13 mouse cellular contexts compared by ENCODE assay signal in the genomic region with DNA sequence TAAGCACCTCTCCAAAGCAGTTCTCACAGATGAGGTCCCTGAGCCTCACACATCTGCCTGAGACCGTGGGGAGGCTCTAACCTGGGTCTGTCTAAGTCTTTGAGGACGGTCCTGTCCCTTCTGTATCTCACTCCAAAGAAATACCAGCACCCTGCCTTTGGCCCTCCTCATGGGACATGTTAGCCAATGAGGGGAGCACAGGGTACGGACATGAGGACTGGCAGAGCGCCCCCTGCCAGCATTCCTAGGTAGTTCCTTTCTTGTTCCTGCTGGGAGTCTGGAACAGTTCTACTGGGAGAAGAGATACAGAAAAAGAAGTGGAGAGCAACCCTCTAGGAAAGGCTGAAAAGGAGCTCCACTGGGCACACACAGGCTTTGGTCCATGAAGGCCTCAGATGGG.
DNase-seq lines count a peak whose midpoint lies in the region; ATAC-seq and TF ChIP-seq lines count a peak whose summit lies in the region.
"Had no signal": no experiment of that assay in that cellular context is flagged by ENCODE, and none has a peak within 500 bp of the region (broad histone marks: within the 10 kb centered on the region; RNA-seq: fewer than 3 reads in every experiment).

No protein-coding gene starts in this region.

- H3K36me3 ChIP-seq in kidney, adult 2 months (ENCODE audit: control insufficient read depth, insufficient read depth, low read length), result no peaks in the 10 kb centered on the region
- H3K36me3 ChIP-seq in kidney, embryonic 14.5 days (ENCODE audit: control insufficient read depth, insufficient read depth, low read length), result peaks cover 11% of the 10 kb centered on the region; the same call in 1 of the 2 replicates
- H3K36me3 ChIP-seq in midbrain, embryonic 14.5 days (ENCODE audit: control insufficient read depth, insufficient read depth, low read length), result no peaks in the 10 kb centered on the region
- H3K36me3 ChIP-seq in midbrain, embryonic 13.5 days, result no peaks in the 10 kb centered on the region
- H3K36me3 ChIP-seq: heart, embryonic 13.5 days; limb, embryonic 15.5 days had no signal

- H3K4me2 ChIP-seq in kidney, embryonic 14.5 days (replicated peaks; ENCODE audit: low read depth, low read length), result no peak overlapping the region
- H3K4me2 ChIP-seq in midbrain, embryonic 14.5 days (ENCODE audit: low read length), result no peak overlapping the region
- H3K4me2 ChIP-seq in midbrain, embryonic 13.5 days (replicated peaks), result no peak overlapping the region
- H3K4me2 ChIP-seq: heart, embryonic 13.5 days; limb, embryonic 15.5 days had no signal

- no peaks in the 10 kb centered on the region for H3K9me3 ChIP-seq in kidney, embryonic 14.5 days (ENCODE audit: control insufficient read depth, low read length)
- H3K9me3 ChIP-seq in midbrain, embryonic 14.5 days (ENCODE audit: control insufficient read depth, low read length), result no peaks in the 10 kb centered on the region
- H3K9me3 ChIP-seq in midbrain, embryonic 13.5 days, result no peaks in the 10 kb centered on the region
- H3K9me3 ChIP-seq: heart, embryonic 13.5 days; limb, embryonic 15.5 days had no signal

- TF ChIP-seq POLR2A in kidney, adult 2 months (IDR thresholded peaks at IDR 0.05; ENCODE audit: low read depth, low read length), result no peak
- TF ChIP-seq POLR2A in olfactory bulb, adult 2 months (IDR thresholded peaks at IDR 0.05; ENCODE audit: insufficient read depth, low read depth, low read length), result no peak

- H3K4me1 ChIP-seq in kidney, adult 2 months (ENCODE audit: control insufficient read depth, insufficient read depth, low read length), result no peaks in the 10 kb centered on the region
- H3K4me1 ChIP-seq in kidney, embryonic 14.5 days (ENCODE audit: control insufficient read depth, insufficient read depth, low read length), result peaks cover 14% of the 10 kb centered on the region; the same call in 1 of the 2 replicates
- peaks cover 35% of the 10 kb centered on the region for H3K4me1 ChIP-seq in midbrain, embryonic 14.5 days (ENCODE audit: control insufficient read depth, insufficient read depth, low read length)
- peaks cover 43% of the 10 kb centered on the region for H3K4me1 ChIP-seq in midbrain, embryonic 13.5 days (replicated peaks)
- peaks cover 35% of the 10 kb centered on the region for H3K4me1 ChIP-seq in olfactory bulb, adult 2 months (ENCODE audit: control insufficient read depth, insufficient read depth, low read length)

- no peaks in the 10 kb centered on the region for H3K27me3 ChIP-seq in kidney, adult 2 months (replicated peaks; ENCODE audit: control insufficient read depth, insufficient read depth, low read length)
- H3K27me3 ChIP-seq in kidney, embryonic 14.5 days (ENCODE audit: control insufficient read depth, insufficient read depth, low read length), result no peaks in the 10 kb centered on the region
- H3K27me3 ChIP-seq in midbrain, embryonic 14.5 days (ENCODE audit: control insufficient read depth, insufficient read depth, low read length), result no peaks in the 10 kb centered on the region
- H3K27me3 ChIP-seq in midbrain, embryonic 13.5 days, result no peaks in the 10 kb centered on the region
- H3K27me3 ChIP-seq: heart, embryonic 13.5 days; limb, embryonic 15.5 days had no signal

- WGBS in kidney, adult 2 months, result 77% methylated on average over 4 of the region's 4 CpGs
- 58% methylated on average over 4 of the region's 4 CpGs for WGBS in kidney, embryonic 14.5 days
- WGBS in midbrain, embryonic 14.5 days, result 70% methylated on average over 4 of the region's 4 CpGs
- WGBS in midbrain, embryonic 13.5 days, result 57% methylated on average over 4 of the region's 4 CpGs
- 65% methylated on average over 4 of the region's 4 CpGs for WGBS in olfactory bulb, adult 2 months

- DNase-seq in adrenal gland, postnatal 25 days, result peak; percentile 20
- DNase-seq in adrenal gland, postnatal 14 days, result no peak
- no peak for DNase-seq in kidney, adult 2 months
- no peak for DNase-seq in midbrain, embryonic 14.5 days
- no peak for DNase-seq in urinary bladder, adult 2 months (ENCODE audit: low spot score)
- DNase-seq: layer of hippocampus, postnatal 36 days; right cerebral cortex, postnatal 14 days had no signal

- TF ChIP-seq CTCF in kidney, adult 2 months (conservative IDR thresholded peaks at IDR 0.05; ENCODE audit: insufficient read depth, insufficient read length, low read depth, low read length), result peak; percentile 43; the same call in 1 of the 2 replicates
- peak; percentile 30; the same call in 1 of the 2 replicates for TF ChIP-seq CTCF in olfactory bulb, adult 2 months (IDR thresholded peaks at IDR 0.05; ENCODE audit: insufficient read depth, low read depth, low read length)

- H3K4me3 ChIP-seq in kidney, adult 2 months (ENCODE audit: insufficient read depth, low read depth, low read length), result no peak overlapping the region
- H3K4me3 ChIP-seq in kidney, embryonic 14.5 days (ENCODE audit: low read length), result no peak overlapping the region
- no peak overlapping the region for H3K4me3 ChIP-seq in midbrain, embryonic 14.5 days (replicated peaks; ENCODE audit: low read depth, low read length)
- H3K4me3 ChIP-seq in midbrain, embryonic 13.5 days (replicated peaks), result no peak overlapping the region
- H3K4me3 ChIP-seq in olfactory bulb, adult 2 months (ENCODE audit: insufficient read depth, low read depth, low read length), result no peak overlapping the region
- H3K4me3 ChIP-seq: heart, embryonic 13.5 days; limb, embryonic 15.5 days had no signal

- H3K27ac ChIP-seq in kidney, adult 2 months (ENCODE audit: insufficient read depth, low read depth, low read length), result no peak overlapping the region
- no peak overlapping the region for H3K27ac ChIP-seq in kidney, embryonic 14.5 days (ENCODE audit: low read depth, low read length)
- H3K27ac ChIP-seq in midbrain, embryonic 14.5 days (replicated peaks; ENCODE audit: low read depth, low read length), result 0 out of 2 replicates have a peak overlapping the region, but pooled peaks have one; percentile 20
- no peak overlapping the region for H3K27ac ChIP-seq in midbrain, embryonic 13.5 days
- no peak overlapping the region for H3K27ac ChIP-seq in olfactory bulb, adult 2 months (ENCODE audit: insufficient read depth, low read depth, low read length)
- H3K27ac ChIP-seq: heart, embryonic 13.5 days; limb, embryonic 15.5 days had no signal

- no peak for ATAC-seq in kidney, embryonic 14.5 days (ENCODE audit: low FRiP score, low TSS enrichment)
- ATAC-seq in midbrain, embryonic 14.5 days (ENCODE audit: low FRiP score, low TSS enrichment), result no peak
- no peak for ATAC-seq in midbrain, embryonic 13.5 days
- ATAC-seq: inflammation-experienced regulatory T-cells, adult 6 months had no signal

- no peak overlapping the region for H3K9ac ChIP-seq in kidney, embryonic 14.5 days (ENCODE audit: low read depth, low read length)
- no peak overlapping the region for H3K9ac ChIP-seq in midbrain, embryonic 14.5 days (replicated peaks; ENCODE audit: low read length)
- no peak overlapping the region for H3K9ac ChIP-seq in midbrain, embryonic 13.5 days (replicated peaks)
- H3K9ac ChIP-seq: heart, embryonic 13.5 days; limb, embryonic 15.5 days had no signal
